Mouse (Mus musculus) CD4-positive, CD25-positive, alpha-beta regulatory T cell, adult 2 months (primary cell): ENCODE results near the gene Mcub.

Experiments used
- DNase-seq: peaks from one replicate; pipeline ENCODE4 v3.0.0-alpha.2; 2012; ENCODE audit warnings: low read depth, low spot score

Mcub gene

GRCm38 (mm10) chr3:129949158-129949773, 20.7 kb downstream of the Mcub start:
- DNase-seq: no peak

- DNase-seq: no peak
Observed at GRCm38 (mm10) chr3:129948359-129948758, 21.6 kb downstream of the Mcub start.

- no peak for DNase-seq
Observed at GRCm38 (mm10) chr3:129946217-129946914, 23.6 kb downstream of the Mcub start.

- no peak for DNase-seq
Observed at GRCm38 (mm10) chr3:129943813-129944212, 26.2 kb downstream of the Mcub start.

GRCm38 (mm10) chr3:129941291-129941690, 28.7 kb downstream of the Mcub start:
- DNase-seq: no peak

GRCm38 (mm10) chr3:129940780-129941179, 29.2 kb downstream of the Mcub start:
- no peak for DNase-seq

GRCm38 (mm10) chr3:129939058-129939457, 30.9 kb downstream of the Mcub start:
- DNase-seq: no peak

GRCm38 (mm10) chr3:129937848-129938247, 32.2 kb downstream of the Mcub start:
- DNase-seq: no peak

GRCm38 (mm10) chr3:129936561-129936960, 33.4 kb downstream of the Mcub start:
- no peak for DNase-seq

GRCm38 (mm10) chr3:129932443-129932842, 37.6 kb downstream of the Mcub start:
- DNase-seq: peak; percentile 54

GRCm38 (mm10) chr3:129930213-129930778, 39.7 kb downstream of the Mcub start:
- DNase-seq: no peak

- no peak for DNase-seq
Observed at GRCm38 (mm10) chr3:129925861-129926260, 44.1 kb downstream of the Mcub start.

GRCm38 (mm10) chr3:129923581-129923980, 46.4 kb downstream of the Mcub start:
- no peak for DNase-seq

GRCm38 (mm10) chr3:129918434-129918833, 51.6 kb downstream of the Mcub start:
- peak; percentile 82 for DNase-seq

GRCm38 (mm10) chr3:129917424-129917823, 52.6 kb downstream of the Mcub start:
- no peak for DNase-seq

- no peak for DNase-seq
Observed at GRCm38 (mm10) chr3:129913241-129913640, 56.8 kb downstream of the Mcub start.

- no peak for DNase-seq
Observed at GRCm38 (mm10) chr3:129912025-129912424, 58.0 kb downstream of the Mcub start.

- no peak for DNase-seq
Observed at GRCm38 (mm10) chr3:129904381-129905132, 65.4 kb downstream of the Mcub start.

GRCm38 (mm10) chr3:129903866-129904265, 66.1 kb downstream of the Mcub start:
- no peak for DNase-seq

- DNase-seq: no peak
Observed at GRCm38 (mm10) chr3:129903369-129903768, 66.6 kb downstream of the Mcub start.

GRCm38 (mm10) chr3:129901271-129901809, 68.7 kb downstream of the Mcub start, which contains the start of gene Casp6:
Gene Casp6, plus strand, starts transcription at chr3:129901425.
- DNase-seq: peak; percentile 91

- peak; percentile 24 for DNase-seq
Observed at GRCm38 (mm10) chr3:129898886-129899285, 71.1 kb downstream of the Mcub start.
